Mouse (Mus musculus): ENCODE measurements around the gene Ptpra. TPM values are rescaled to one million over a fixed set of nuclear protein-coding genes. Genes with fewer than 3 reads are reported as not detected.

Ptpra gene
- total and polyA plus RNA-seq, 2 experiments from 2014 or later: 154 to 162 TPM

DNA sequence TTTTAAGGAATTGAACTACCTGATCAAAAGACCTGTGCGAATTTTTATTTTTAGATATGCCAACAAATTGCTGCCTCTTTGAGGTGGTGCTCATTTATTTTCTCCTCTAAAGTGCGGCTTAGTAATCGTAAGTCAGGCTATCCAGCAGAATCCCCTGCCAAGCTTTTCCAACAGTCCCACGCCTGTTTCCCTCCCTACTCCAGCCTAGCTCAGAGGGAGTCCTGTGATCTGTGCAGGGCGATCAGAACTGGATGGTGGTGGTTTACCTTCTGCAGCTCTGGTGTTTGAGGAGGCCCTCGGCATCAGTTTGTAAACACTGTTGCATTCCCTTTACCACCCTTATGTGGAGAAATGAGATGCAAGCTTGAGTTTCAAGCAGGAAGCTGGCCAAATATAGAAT is 3.3 kb downstream of the Ptpra start:
- Histone ChIP-seq H3K9me3 (ENCODE audit: low read length) (no peaks in the 10 kb centered on the region), H3K27ac (ENCODE audit: low read depth, low read length) (no peak overlapping the region), H3K4me2 (ENCODE audit: low read depth) (peak overlapping the region; percentile 32; the same call in 1 of the 2 replicates), H3K4me3 (ENCODE audit: low read depth, low read length) (no peak overlapping the region), H3K9ac (no peak overlapping the region), H3K27me3 (ENCODE audit: insufficient read depth, low read length) (no peaks in the 10 kb centered on the region), H3K4me1 (ENCODE audit: insufficient read depth) (peaks cover 33% of the 10 kb centered on the region), H3K36me3 (ENCODE audit: insufficient read depth) (no peaks in the 10 kb centered on the region)
- no peak for TF ChIP-seq CTCF (IDR thresholded peaks at IDR 0.05; ENCODE audit: low read depth)
- WGBS: 31% methylated on average over 6 of the region's 6 CpGs
- ATAC-seq (no peak), DNase-seq (peak; percentile 35)

- Histone ChIP-seq H3K4me2 (ENCODE audit: low read depth) (no peak overlapping the region), H3K9me3 (ENCODE audit: low read length) (no peaks in the 10 kb centered on the region), H3K4me3 (ENCODE audit: low read depth, low read length) (no peak overlapping the region), H3K27ac (ENCODE audit: low read depth, low read length) (no peak overlapping the region), H3K36me3 (ENCODE audit: insufficient read depth) (no peaks in the 10 kb centered on the region), H3K9ac (no peak overlapping the region), H3K4me1 (ENCODE audit: insufficient read depth) (peaks cover 29% of the 10 kb centered on the region), H3K27me3 (ENCODE audit: insufficient read depth, low read length) (no peaks in the 10 kb centered on the region)
- WGBS: 37% methylated on average over 6 of the region's 6 CpGs
- no peak for TF ChIP-seq CTCF (IDR thresholded peaks at IDR 0.05; ENCODE audit: low read depth)
- DNase-seq (peak; percentile 63), ATAC-seq (no peak)
These were observed 4.8 kb downstream of the Ptpra start for GRCm38 (mm10) chr2:130454748-130455370.

- Histone ChIP-seq H3K36me3 (ENCODE audit: insufficient read depth) (no peaks in the 10 kb centered on the region), H3K9me3 (ENCODE audit: low read length) (no peaks in the 10 kb centered on the region), H3K9ac (no peak overlapping the region), H3K4me3 (ENCODE audit: low read depth, low read length) (no peak overlapping the region), H3K4me1 (ENCODE audit: insufficient read depth) (peaks cover 12% of the 10 kb centered on the region), H3K27ac (ENCODE audit: low read depth, low read length) (no peak overlapping the region), H3K4me2 (ENCODE audit: low read depth) (no peak overlapping the region), H3K27me3 (ENCODE audit: insufficient read depth, low read length) (no peaks in the 10 kb centered on the region)
- TF ChIP-seq CTCF (IDR thresholded peaks at IDR 0.05; ENCODE audit: low read depth): no peak
- 93% methylated on average over 3 of the region's 3 CpGs for WGBS
- DNase-seq (no peak), ATAC-seq (no peak)
These were observed 7.8 kb downstream of the Ptpra start for GRCm38 (mm10) chr2:130457871-130458270.

GRCm38 (mm10) chr2:130459576-130459975 is 9.5 kb downstream of the Ptpra start:
- no peak for TF ChIP-seq CTCF (IDR thresholded peaks at IDR 0.05; ENCODE audit: low read depth)
- WGBS: 91% methylated on average over 3 of the region's 3 CpGs
- H3K27ac ChIP-seq (ENCODE audit: low read depth, low read length): no peak overlapping the region
- no peak for ATAC-seq
- no peak overlapping the region for H3K9ac ChIP-seq
- H3K4me2 ChIP-seq (ENCODE audit: low read depth): no peak overlapping the region
- no peaks in the 10 kb centered on the region for H3K9me3 ChIP-seq (ENCODE audit: low read length)
- no peaks in the 10 kb centered on the region for H3K36me3 ChIP-seq (ENCODE audit: insufficient read depth)
- H3K4me3 ChIP-seq (ENCODE audit: low read depth, low read length): no peak overlapping the region
- no peaks in the 10 kb centered on the region for H3K27me3 ChIP-seq (ENCODE audit: insufficient read depth, low read length)
- no peak for DNase-seq
- peaks cover 7% of the 10 kb centered on the region; the same call in 1 of the 2 replicates for H3K4me1 ChIP-seq (ENCODE audit: insufficient read depth)

DNA sequence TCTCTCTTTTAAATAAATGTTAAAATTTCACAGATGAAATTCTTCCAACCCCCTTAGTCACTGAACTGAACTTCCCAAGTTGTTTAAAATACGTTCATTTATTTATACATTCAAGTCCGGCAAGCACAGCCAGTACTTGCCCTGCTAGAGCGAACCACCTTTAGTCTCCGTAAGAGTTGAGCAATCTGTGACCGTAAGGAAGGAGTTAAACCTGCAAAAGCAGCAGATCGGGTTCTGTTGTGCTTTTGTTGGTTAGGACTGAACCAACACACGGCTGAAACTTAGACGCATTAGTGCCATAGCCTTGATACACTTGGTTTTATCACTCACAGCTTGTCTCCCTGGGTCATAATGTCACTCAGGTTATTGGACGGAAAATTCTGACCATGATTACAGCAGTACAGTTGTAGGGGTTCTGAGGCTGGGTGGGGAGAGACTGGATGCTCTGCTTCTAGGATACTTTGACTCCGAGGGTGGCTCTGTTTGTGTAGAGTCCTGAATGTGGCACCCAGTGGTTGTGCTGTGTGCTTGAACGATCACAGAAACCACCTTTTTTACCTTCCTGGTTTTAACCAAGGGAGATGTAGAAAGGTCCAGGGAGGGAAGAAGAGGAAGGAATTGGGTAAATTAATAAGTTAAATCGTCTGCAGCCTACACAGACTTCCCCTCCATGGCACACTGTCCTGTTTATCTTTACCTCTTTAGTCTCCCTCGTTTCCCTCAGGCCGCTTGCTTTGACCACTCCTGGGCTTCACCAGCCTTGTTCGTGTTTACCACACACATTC is 11.4 kb downstream of the Ptpra start:
- H3K4me2 ChIP-seq (ENCODE audit: low read depth): no peak overlapping the region

DNA sequence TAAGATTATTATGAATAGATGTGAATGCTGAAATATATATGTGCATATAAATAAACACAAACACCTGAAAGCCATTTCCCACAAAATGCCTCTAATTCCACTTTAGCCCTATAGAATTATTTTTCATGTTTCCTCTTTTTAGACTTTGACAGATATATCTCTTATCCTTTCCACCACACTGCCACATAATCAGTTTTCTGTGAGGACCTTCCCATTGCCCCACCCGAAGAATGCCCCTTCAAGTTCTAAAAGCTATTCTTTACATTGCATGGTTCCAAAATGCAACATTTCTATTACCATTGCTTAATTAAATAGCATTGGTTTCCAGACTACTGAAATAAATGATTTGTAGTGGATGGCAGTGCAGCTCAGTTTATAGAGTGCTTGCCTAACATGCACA is 16.4 kb downstream of the Ptpra start:
- DNase-seq (no peak), ATAC-seq (no peak)
- H3K9me3 ChIP-seq (ENCODE audit: low read length): no peaks in the 10 kb centered on the region
- no peak overlapping the region for H3K27ac ChIP-seq (ENCODE audit: low read depth, low read length)
- no peak overlapping the region for H3K4me3 ChIP-seq (ENCODE audit: low read depth, low read length)
- H3K4me2 ChIP-seq (ENCODE audit: low read depth): no peak overlapping the region
- no peak overlapping the region for H3K9ac ChIP-seq
- no peak for TF ChIP-seq CTCF (IDR thresholded peaks at IDR 0.05; ENCODE audit: low read depth)
- no peaks in the 10 kb centered on the region for H3K27me3 ChIP-seq (ENCODE audit: insufficient read depth, low read length)
- WGBS: 79% methylated on average over 1 of the region's 1 CpGs
- H3K4me1 ChIP-seq (ENCODE audit: insufficient read depth): peaks cover 22% of the 10 kb centered on the region
- no peaks in the 10 kb centered on the region for H3K36me3 ChIP-seq (ENCODE audit: insufficient read depth)

More for the DNA sequence above, 11.4 kb downstream of the Ptpra start:
- Histone ChIP-seq H3K9ac (no peak overlapping the region), H3K36me3 (ENCODE audit: insufficient read depth) (no peaks in the 10 kb centered on the region), H3K9me3 (ENCODE audit: low read length) (no peaks in the 10 kb centered on the region), H3K27ac (ENCODE audit: low read depth, low read length) (no peak overlapping the region), H3K27me3 (ENCODE audit: insufficient read depth, low read length) (no peaks in the 10 kb centered on the region), H3K4me1 (ENCODE audit: insufficient read depth) (no peaks in the 10 kb centered on the region), H3K4me3 (ENCODE audit: low read depth, low read length) (no peak overlapping the region)
- no peak for DNase-seq
- TF ChIP-seq CTCF (IDR thresholded peaks at IDR 0.05; ENCODE audit: low read depth): no peak
- 61% methylated on average over 15 of the region's 15 CpGs for WGBS
- ATAC-seq: no peak

DNA sequence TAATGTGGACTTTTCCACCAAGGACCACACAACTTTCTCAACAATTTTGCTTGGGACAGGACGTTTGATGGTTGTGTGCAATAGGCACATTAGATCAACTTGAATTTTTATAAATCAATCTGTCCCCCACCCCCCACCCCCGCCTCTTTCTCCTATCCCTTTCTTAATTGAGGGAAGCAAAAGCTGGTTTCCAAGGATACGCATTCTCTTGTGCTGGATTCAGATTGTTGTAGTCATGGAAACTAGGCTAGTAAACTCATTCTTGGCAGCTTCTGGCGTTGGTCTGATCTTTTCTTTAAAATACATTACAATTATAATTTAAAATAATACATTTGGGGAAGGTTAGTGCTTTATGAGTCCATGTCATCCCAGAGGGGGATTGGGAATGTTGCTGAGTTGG is 19.3 kb downstream of the Ptpra start:
- DNase-seq (peak; percentile 81), ATAC-seq (peak; percentile 94)
- 9% methylated on average over 4 of the region's 4 CpGs for WGBS
- TF ChIP-seq CTCF (IDR thresholded peaks at IDR 0.05; ENCODE audit: low read depth): no peak
- Histone ChIP-seq H3K27me3 (ENCODE audit: insufficient read depth, low read length) (no peaks in the 10 kb centered on the region), H3K9me3 (ENCODE audit: low read length) (no peaks in the 10 kb centered on the region), H3K27ac (ENCODE audit: low read depth, low read length) (peak overlapping the region; percentile 85), H3K4me1 (ENCODE audit: insufficient read depth) (peaks cover 26% of the 10 kb centered on the region), H3K36me3 (ENCODE audit: insufficient read depth) (no peaks in the 10 kb centered on the region), H3K4me3 (ENCODE audit: low read depth, low read length) (no peak overlapping the region), H3K4me2 (ENCODE audit: low read depth) (peak overlapping the region; percentile 15), H3K9ac (no peak overlapping the region)
